Mouse (Mus musculus) hindbrain, embryonic 12.5 days (tissue): ENCODE measurements around the gene Slc1a4. TPM values are rescaled to one million over a fixed set of nuclear protein-coding genes. Genes with fewer than 3 reads are reported as not detected.

ENCODE experiments used
- ATAC-seq: fragments of 200-750 bp; cut with Nextera tagmentation; 2 replicates; pipeline ENCODE4 v1.8.0; 2017; ENCODE audit warnings: moderate TSS enrichment; ENCODE audit not compliant: low FRiP score
- H3K27ac ChIP-seq: fragments of 300-500 bp; sonication (generic); 2 replicates; pipeline ENCODE4 v1.5.1; 2016; ENCODE audit warnings: mild to moderate bottlenecking
- H3K27me3 ChIP-seq: fragments of 300-500 bp; sonication (generic); 2 replicates; pipeline ENCODE4 v1.6.1; 2016; ENCODE audit warnings: mild to moderate bottlenecking
- H3K36me3 ChIP-seq: fragments of 300-500 bp; sonication (generic); 2 replicates; pipeline ENCODE4 v1.6.1; 2016; ENCODE audit warnings: mild to moderate bottlenecking
- H3K4me1 ChIP-seq: fragments of 300-500 bp; sonication (generic); 2 replicates; pipeline ENCODE4 v1.6.1; 2016
- H3K4me2 ChIP-seq: fragments of 300-500 bp; sonication (generic); replicated peaks from 2 replicates; pipeline ENCODE4 v1.6.1; 2016; ENCODE audit warnings: mild to moderate bottlenecking
- H3K4me3 ChIP-seq: fragments of 300-500 bp; sonication (generic); 2 replicates; pipeline ENCODE4 v1.5.1; 2016; ENCODE audit warnings: mild to moderate bottlenecking
- H3K9ac ChIP-seq: fragments of 300-500 bp; sonication (generic); 2 replicates; pipeline ENCODE4 v1.6.1; 2016; ENCODE audit warnings: mild to moderate bottlenecking, moderate library complexity
- H3K9me3 ChIP-seq: fragments of 300-500 bp; sonication (generic); replicated peaks from 2 replicates; pipeline ENCODE4 v1.6.1; 2016; ENCODE audit warnings: mild to moderate bottlenecking
- WGBS: fragments of 180-500 bp; shearing (Covaris S2); methylation state at CpG from one replicate; pipeline ENCODE4 v1.1.7; 2016; 5-methylcytosine and 5-hydroxymethylcytosine counted together
- polyA plus RNA-seq: library from polyadenylated mRNA; unstranded; fragments of >200 nt; fragmentation: Nextera tagmentation; extraction: Ambion mirVana; gene quantifications from 2 replicates; pipeline ENCODE4 v1.2.1, GENCODE M21; 2016

Slc1a4 gene
- polyA plus RNA-seq, 1 experiment from 2014 or later: 25.2 TPM

DNA sequence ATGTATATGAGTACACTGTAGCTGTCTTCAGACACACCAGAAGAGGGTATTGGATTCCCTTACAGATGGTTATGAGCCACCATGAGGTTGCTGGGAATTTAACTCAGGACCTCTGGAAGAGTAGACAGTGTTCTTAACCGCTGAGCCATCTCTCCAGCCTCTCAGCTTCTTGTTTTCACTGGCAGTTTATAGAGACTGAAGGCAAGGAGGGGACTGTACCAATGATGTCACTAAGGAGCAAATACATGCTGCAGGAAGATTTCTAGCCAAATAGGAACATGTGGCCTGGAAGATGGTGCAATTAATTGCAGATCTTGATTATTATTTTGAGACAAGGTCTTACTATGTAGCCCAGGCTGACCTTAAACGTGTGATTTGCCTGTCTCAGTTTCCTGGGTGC is 55.4 kb downstream of the Slc1a4 start:
- no peak overlapping the region for H3K4me3 ChIP-seq
- no peaks in the 10 kb centered on the region for H3K4me1 ChIP-seq
- no peaks in the 10 kb centered on the region for H3K27me3 ChIP-seq
- H3K9me3 ChIP-seq: no peaks in the 10 kb centered on the region
- WGBS: 66% methylated on average over 2 of the region's 2 CpGs
- H3K36me3 ChIP-seq: no peaks in the 10 kb centered on the region
- H3K27ac ChIP-seq: no peak overlapping the region
- no peak overlapping the region for H3K9ac ChIP-seq
- H3K4me2 ChIP-seq: no peak overlapping the region
- ATAC-seq: no peak

DNA sequence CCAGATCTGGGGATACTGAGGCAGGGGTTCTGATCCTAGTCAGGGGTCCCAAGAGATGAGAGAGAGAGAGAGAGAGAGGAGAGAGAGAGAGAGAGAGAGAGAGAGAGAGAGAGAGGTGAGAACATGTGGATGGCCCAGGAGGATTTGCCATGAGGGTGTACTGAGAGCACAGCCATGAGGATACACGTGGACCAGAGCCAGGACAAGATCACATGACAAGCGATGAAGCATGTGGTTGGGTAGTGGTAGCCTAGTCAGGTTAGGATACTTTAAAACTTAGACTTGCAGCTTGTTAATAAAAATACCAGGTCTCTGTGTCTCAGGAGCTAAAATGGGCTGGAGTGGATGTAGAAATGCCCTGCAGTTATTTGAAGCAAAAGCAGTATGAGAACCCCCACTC is 56.5 kb downstream of the Slc1a4 start:
- Histone ChIP-seq H3K4me2 (no peak overlapping the region), H3K4me3 (no peak overlapping the region), H3K36me3 (no peaks in the 10 kb centered on the region), H3K27ac (no peak overlapping the region), H3K4me1 (no peaks in the 10 kb centered on the region), H3K9me3 (no peaks in the 10 kb centered on the region), H3K27me3 (no peaks in the 10 kb centered on the region), H3K9ac (no peak overlapping the region)
- 70% methylated on average over 2 of the region's 2 CpGs for WGBS
- no peak for ATAC-seq

DNA sequence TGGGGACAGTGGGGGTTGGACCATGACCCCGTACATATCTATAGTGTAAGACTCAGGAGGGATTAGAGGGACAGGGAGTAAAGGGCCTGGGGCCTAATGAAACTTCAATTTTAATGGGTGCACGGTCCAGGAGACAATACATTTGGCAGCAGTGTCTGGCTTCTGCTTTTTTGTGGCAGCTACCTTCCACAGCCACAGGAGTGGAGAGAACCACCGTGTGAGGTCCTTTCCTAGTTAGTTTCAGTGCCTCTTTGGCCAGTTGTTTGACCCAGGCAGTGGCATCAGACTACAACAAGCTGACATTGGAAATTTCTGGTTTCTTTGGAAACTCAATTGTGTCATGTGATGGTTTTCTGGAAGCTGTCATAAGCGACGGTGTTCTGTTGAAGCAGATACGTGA is 62.6 kb downstream of the Slc1a4 start:
- ATAC-seq: no peak
- H3K9me3 ChIP-seq: no peaks in the 10 kb centered on the region
- 90% methylated on average over 6 of the region's 6 CpGs for WGBS
- H3K27me3 ChIP-seq: no peaks in the 10 kb centered on the region
- no peak overlapping the region for H3K4me2 ChIP-seq
- H3K4me3 ChIP-seq: no peak overlapping the region
- no peak overlapping the region for H3K27ac ChIP-seq
- no peaks in the 10 kb centered on the region for H3K36me3 ChIP-seq
- no peaks in the 10 kb centered on the region for H3K4me1 ChIP-seq
- no peak overlapping the region for H3K9ac ChIP-seq

DNA sequence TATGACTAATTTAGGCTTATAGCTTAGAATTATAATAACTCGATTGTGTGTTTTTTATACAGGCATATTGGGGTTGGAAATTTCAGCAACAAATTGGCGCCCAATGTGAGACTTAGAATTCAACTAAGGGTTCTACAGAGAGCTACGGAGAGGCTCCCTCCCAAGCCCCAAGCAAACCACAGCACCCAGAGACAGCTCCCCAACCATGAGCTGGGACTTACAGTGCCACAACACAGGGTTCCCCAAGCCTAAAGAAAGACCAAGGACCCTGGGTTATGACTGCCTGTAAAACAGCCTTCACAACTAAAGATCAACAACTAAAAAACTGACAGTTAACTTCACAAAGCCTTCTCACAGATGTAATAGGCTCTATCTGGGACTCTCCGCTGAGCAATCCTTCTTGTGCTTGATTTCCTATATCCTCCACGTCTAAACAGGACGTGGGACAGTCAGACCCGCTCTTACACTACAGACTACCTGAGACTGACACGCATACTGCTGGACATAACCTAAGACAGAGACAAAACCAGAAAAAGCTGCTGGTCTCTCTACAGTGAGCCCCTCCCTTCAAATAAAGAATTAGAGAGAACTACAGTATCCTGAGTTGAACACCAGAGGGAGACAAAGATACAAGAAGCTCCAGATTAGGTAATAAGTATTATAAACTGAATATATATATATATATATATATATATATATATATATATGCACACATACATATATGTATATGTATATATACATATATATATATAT is 69.7 kb downstream of the Slc1a4 start:
- no peak for ATAC-seq
- H3K27me3 ChIP-seq: no peaks in the 10 kb centered on the region
- H3K4me3 ChIP-seq: no peak overlapping the region
- H3K4me2 ChIP-seq: no peak overlapping the region
- H3K9me3 ChIP-seq: no peaks in the 10 kb centered on the region
- no peaks in the 10 kb centered on the region for H3K4me1 ChIP-seq
- H3K9ac ChIP-seq: no peak overlapping the region
- no peaks in the 10 kb centered on the region for H3K36me3 ChIP-seq
- no peak overlapping the region for H3K27ac ChIP-seq
- WGBS: 56% methylated on average over 8 of the region's 8 CpGs

DNA sequence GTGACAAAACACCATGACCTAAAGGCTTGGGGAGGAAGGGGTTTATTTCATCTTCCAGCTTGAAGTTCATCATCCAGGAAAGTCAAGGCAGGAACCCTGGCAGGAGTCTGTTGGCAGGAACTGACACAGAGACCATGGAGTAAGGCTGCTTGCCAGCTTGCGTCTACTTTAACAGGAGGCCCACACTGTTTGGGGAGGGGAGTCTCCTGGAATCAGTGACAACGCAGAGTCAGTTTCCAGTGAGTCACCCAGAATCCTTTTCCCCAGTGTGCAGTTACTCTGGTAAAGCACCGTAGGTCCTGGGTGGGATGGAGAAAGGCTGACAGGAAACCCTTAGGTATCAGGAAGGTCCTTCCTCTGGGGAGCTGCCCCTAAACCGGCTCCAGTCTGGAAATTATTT is 77.7 kb downstream of the Slc1a4 start:
- H3K27ac ChIP-seq: no peak overlapping the region
- WGBS: 87% methylated on average over 4 of the region's 4 CpGs
- H3K9me3 ChIP-seq: peaks cover 6% of the 10 kb centered on the region; the same call in 1 of the 2 replicates
- H3K9ac ChIP-seq: no peak overlapping the region
- H3K4me3 ChIP-seq: no peak overlapping the region
- peaks cover 3% of the 10 kb centered on the region; the same call in 1 of the 2 replicates for H3K4me1 ChIP-seq
- no peaks in the 10 kb centered on the region for H3K27me3 ChIP-seq
- H3K36me3 ChIP-seq: no peaks in the 10 kb centered on the region
- no peak for ATAC-seq
- H3K4me2 ChIP-seq: no peak overlapping the region

DNA sequence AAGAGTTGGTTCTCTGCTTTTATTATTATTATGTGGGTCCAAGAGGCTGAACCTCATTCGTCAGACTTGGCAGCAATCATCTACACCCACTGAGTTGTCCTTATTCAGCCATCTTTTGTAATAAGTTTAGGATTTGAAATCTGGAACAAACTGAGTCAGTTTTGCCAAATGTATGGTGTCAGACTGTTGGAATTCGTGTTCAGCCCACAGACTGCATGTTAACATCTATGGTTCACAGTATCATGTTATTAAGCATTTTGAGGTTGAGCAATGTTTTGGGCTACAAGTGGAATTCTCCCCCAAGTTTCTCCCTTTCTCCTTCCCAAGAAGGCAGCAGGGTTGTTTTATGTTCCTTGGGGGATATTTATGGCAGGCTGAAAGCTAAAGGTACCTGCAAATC is 79.4 kb downstream of the Slc1a4 start:
- 85% methylated on average over 2 of the region's 2 CpGs for WGBS
- Histone ChIP-seq H3K4me2 (no peak overlapping the region), H3K4me1 (peaks cover 8% of the 10 kb centered on the region), H3K27me3 (no peaks in the 10 kb centered on the region), H3K9me3 (peaks cover 6% of the 10 kb centered on the region; the same call in 1 of the 2 replicates), H3K27ac (no peak overlapping the region), H3K4me3 (no peak overlapping the region), H3K9ac (no peak overlapping the region), H3K36me3 (no peaks in the 10 kb centered on the region)
- no peak for ATAC-seq

Other genes starting within 250 kb of the Slc1a4 start
- 153 and 160 TPM in 2 replicates for gene Actr2, start 219.8 kb downstream of the Slc1a4 start, polyA plus RNA-seq
- gene Rab1a, start 131.3 kb downstream of the Slc1a4 start, polyA plus RNA-seq: 271 and 302 TPM in 2 replicates
- 34.1 and 35.9 TPM in 2 replicates for gene Cep68, start 83.3 kb downstream of the Slc1a4 start, polyA plus RNA-seq
- gene Sertad2, start 210.5 kb upstream of the Slc1a4 start, polyA plus RNA-seq: 36.0 and 36.9 TPM in 2 replicates